Mouse (Mus musculus): ENCODE measurements at regions not wholly inside any gene's neighbourhood (a gene's known extent, or its start where the extent isn't known, plus 50 kb on each side); places are given as distances from the start of the nearest gene placed in this dataset.
A peak's percentile ranks its signal among the peaks of the same experiment; 100 is the strongest.
"Not testable (repeated sequence)": the region's sequence is repeated elsewhere in the genome, so short reads cannot be mapped to it uniquely, and the experiment has no call there.

GRCm38 (mm10) chr11:20390622-20391021 is 58.1 kb upstream of the Slc1a4 start:
- Histone ChIP-seq H3K4me1 (ENCODE audit: control insufficient read depth, insufficient read depth, low read length) (no peaks in the 10 kb centered on the region), H3K27ac (ENCODE audit: low read depth, low read length) (no peak overlapping the region), H3K27me3 (ENCODE audit: control insufficient read depth, insufficient read depth, low read length) (no peaks in the 10 kb centered on the region), H3K9me3 (ENCODE audit: control insufficient read depth, low read length) (peaks cover 5% of the 10 kb centered on the region; the same call in 1 of the 2 replicates), H3K36me3 (ENCODE audit: control insufficient read depth, insufficient read depth, low read length) (no peaks in the 10 kb centered on the region), H3K4me2 (replicated peaks; ENCODE audit: low read depth, low read length) (no peak overlapping the region), H3K9ac (ENCODE audit: low read depth, low read length) (no peak overlapping the region), H3K4me3 (ENCODE audit: low read length) (no peak overlapping the region)
- 87% methylated on average over 3 of the region's 3 CpGs for WGBS
- ATAC-seq (ENCODE audit: low FRiP score, low TSS enrichment): no peak

GRCm38 (mm10) chr11:20393302-20393701 is 60.8 kb upstream of the Slc1a4 start:
- H3K4me3 ChIP-seq (ENCODE audit: low read length); H3K9ac ChIP-seq (ENCODE audit: low read depth, low read length); H3K36me3 ChIP-seq (ENCODE audit: control insufficient read depth, insufficient read depth, low read length); ATAC-seq (ENCODE audit: low FRiP score, low TSS enrichment); H3K27me3 ChIP-seq (ENCODE audit: control insufficient read depth, insufficient read depth, low read length); H3K4me1 ChIP-seq (ENCODE audit: control insufficient read depth, insufficient read depth, low read length); H3K27ac ChIP-seq (ENCODE audit: low read depth, low read length); H3K9me3 ChIP-seq (ENCODE audit: control insufficient read depth, low read length); H3K4me2 ChIP-seq (replicated peaks; ENCODE audit: low read depth, low read length): not testable (repeated sequence)
- 81% methylated on average over 3 of the region's 3 CpGs for WGBS

GRCm38 (mm10) chr11:20393807-20394206 is 61.3 kb upstream of the Slc1a4 start:
- H3K36me3 ChIP-seq (ENCODE audit: control insufficient read depth, insufficient read depth, low read length); H3K4me3 ChIP-seq (ENCODE audit: low read length); H3K27ac ChIP-seq (ENCODE audit: low read depth, low read length); H3K9me3 ChIP-seq (ENCODE audit: control insufficient read depth, low read length); H3K9ac ChIP-seq (ENCODE audit: low read depth, low read length); H3K4me2 ChIP-seq (replicated peaks; ENCODE audit: low read depth, low read length); H3K27me3 ChIP-seq (ENCODE audit: control insufficient read depth, insufficient read depth, low read length); H3K4me1 ChIP-seq (ENCODE audit: control insufficient read depth, insufficient read depth, low read length); ATAC-seq (ENCODE audit: low FRiP score, low TSS enrichment): not testable (repeated sequence)
- 96% methylated on average over 3 of the region's 3 CpGs for WGBS

- Histone ChIP-seq H3K4me1 (ENCODE audit: control insufficient read depth, insufficient read depth, low read length) (no peaks in the 10 kb centered on the region), H3K9ac (ENCODE audit: low read depth, low read length) (no peak overlapping the region), H3K9me3 (ENCODE audit: control insufficient read depth, low read length) (peaks cover 5% of the 10 kb centered on the region; the same call in 1 of the 2 replicates), H3K27ac (ENCODE audit: low read depth, low read length) (no peak overlapping the region), H3K4me2 (replicated peaks; ENCODE audit: low read depth, low read length) (no peak overlapping the region), H3K36me3 (ENCODE audit: control insufficient read depth, insufficient read depth, low read length) (no peaks in the 10 kb centered on the region), H3K27me3 (ENCODE audit: control insufficient read depth, insufficient read depth, low read length) (no peaks in the 10 kb centered on the region), H3K4me3 (ENCODE audit: low read length) (no peak overlapping the region)
- no peak for ATAC-seq (ENCODE audit: low FRiP score, low TSS enrichment)
- WGBS: 95% methylated on average over 7 of the region's 7 CpGs
These were observed 63.3 kb upstream of the Slc1a4 start for GRCm38 (mm10) chr11:20395848-20396203.

GRCm38 (mm10) chr11:20396204-20396848 is 63.8 kb upstream of the Slc1a4 start:
- H3K4me3 ChIP-seq (ENCODE audit: low read length): no peak overlapping the region
- no peaks in the 10 kb centered on the region for H3K4me1 ChIP-seq (ENCODE audit: control insufficient read depth, insufficient read depth, low read length)
- 61% methylated on average over 11 of the region's 11 CpGs for WGBS
- H3K9ac ChIP-seq (ENCODE audit: low read depth, low read length): no peak overlapping the region
- H3K4me2 ChIP-seq (replicated peaks; ENCODE audit: low read depth, low read length): no peak overlapping the region
- H3K36me3 ChIP-seq (ENCODE audit: control insufficient read depth, insufficient read depth, low read length): no peaks in the 10 kb centered on the region
- H3K9me3 ChIP-seq (ENCODE audit: control insufficient read depth, low read length): peaks cover 2% of the 10 kb centered on the region; the same call in 1 of the 2 replicates
- H3K27ac ChIP-seq (ENCODE audit: low read depth, low read length): no peak overlapping the region
- no peak for ATAC-seq (ENCODE audit: low FRiP score, low TSS enrichment)
- H3K27me3 ChIP-seq (ENCODE audit: control insufficient read depth, insufficient read depth, low read length): no peaks in the 10 kb centered on the region

- Histone ChIP-seq H3K36me3 (ENCODE audit: control insufficient read depth, insufficient read depth, low read length) (no peaks in the 10 kb centered on the region), H3K9me3 (ENCODE audit: control insufficient read depth, low read length) (no peaks in the 10 kb centered on the region), H3K4me1 (ENCODE audit: control insufficient read depth, insufficient read depth, low read length) (no peaks in the 10 kb centered on the region), H3K9ac (ENCODE audit: low read depth, low read length) (no peak overlapping the region), H3K27me3 (ENCODE audit: control insufficient read depth, insufficient read depth, low read length) (no peaks in the 10 kb centered on the region), H3K4me2 (replicated peaks; ENCODE audit: low read depth, low read length) (no peak overlapping the region), H3K27ac (ENCODE audit: low read depth, low read length) (no peak overlapping the region), H3K4me3 (ENCODE audit: low read length) (no peak overlapping the region)
- no peak for ATAC-seq (ENCODE audit: low FRiP score, low TSS enrichment)
- 36% methylated on average over 3 of the region's 3 CpGs for WGBS
These were observed 64.4 kb upstream of the Slc1a4 start for GRCm38 (mm10) chr11:20396884-20397283.

- Histone ChIP-seq H3K9ac (ENCODE audit: low read depth, low read length) (peak overlapping the region; percentile 31), H3K27me3 (ENCODE audit: control insufficient read depth, insufficient read depth, low read length) (no peaks in the 10 kb centered on the region), H3K4me1 (ENCODE audit: control insufficient read depth, insufficient read depth, low read length) (no peaks in the 10 kb centered on the region), H3K4me3 (ENCODE audit: low read length) (peak overlapping the region; percentile 36), H3K36me3 (ENCODE audit: control insufficient read depth, insufficient read depth, low read length) (no peaks in the 10 kb centered on the region), H3K4me2 (replicated peaks; ENCODE audit: low read depth, low read length) (peak overlapping the region; percentile 50), H3K9me3 (ENCODE audit: control insufficient read depth, low read length) (no peaks in the 10 kb centered on the region), H3K27ac (ENCODE audit: low read depth, low read length) (no peak overlapping the region)
- ATAC-seq (ENCODE audit: low FRiP score, low TSS enrichment): peak; percentile 88
- 6% methylated on average over 32 of the region's 32 CpGs for WGBS
These were observed 68.1 kb upstream of the Slc1a4 start for GRCm38 (mm10) chr11:20400302-20401234.

- ATAC-seq (ENCODE audit: low FRiP score, low TSS enrichment): no peak
- Histone ChIP-seq H3K4me3 (ENCODE audit: low read length) (no peak overlapping the region), H3K27me3 (ENCODE audit: control insufficient read depth, insufficient read depth, low read length) (no peaks in the 10 kb centered on the region), H3K9me3 (ENCODE audit: control insufficient read depth, low read length) (no peaks in the 10 kb centered on the region), H3K27ac (ENCODE audit: low read depth, low read length) (no peak overlapping the region), H3K9ac (ENCODE audit: low read depth, low read length) (no peak overlapping the region), H3K4me1 (ENCODE audit: control insufficient read depth, insufficient read depth, low read length) (no peaks in the 10 kb centered on the region), H3K4me2 (replicated peaks; ENCODE audit: low read depth, low read length) (no peak overlapping the region), H3K36me3 (ENCODE audit: control insufficient read depth, insufficient read depth, low read length) (no peaks in the 10 kb centered on the region)
- 72% methylated on average over 3 of the region's 3 CpGs for WGBS
These were observed 70.9 kb upstream of the Slc1a4 start for GRCm38 (mm10) chr11:20403456-20403855.

- H3K4me2 ChIP-seq (replicated peaks; ENCODE audit: low read depth, low read length): no peak overlapping the region
- no peak for ATAC-seq (ENCODE audit: low FRiP score, low TSS enrichment)
These were observed 72.0 kb upstream of the Slc1a4 start for GRCm38 (mm10) chr11:20404476-20404875.

More at GRCm38 (mm10) chr11:20404476-20404875, 72.0 kb upstream of the Slc1a4 start:
- no peaks in the 10 kb centered on the region for H3K4me1 ChIP-seq (ENCODE audit: control insufficient read depth, insufficient read depth, low read length)
- H3K9ac ChIP-seq (ENCODE audit: low read depth, low read length): no peak overlapping the region
- WGBS: 82% methylated on average over 5 of the region's 5 CpGs
- H3K4me3 ChIP-seq (ENCODE audit: low read length): no peak overlapping the region
- H3K27ac ChIP-seq (ENCODE audit: low read depth, low read length): no peak overlapping the region
- no peaks in the 10 kb centered on the region for H3K36me3 ChIP-seq (ENCODE audit: control insufficient read depth, insufficient read depth, low read length)
- H3K27me3 ChIP-seq (ENCODE audit: control insufficient read depth, insufficient read depth, low read length): no peaks in the 10 kb centered on the region
- H3K9me3 ChIP-seq (ENCODE audit: control insufficient read depth, low read length): no peaks in the 10 kb centered on the region
